Mouse (Mus musculus) C2C12 (cell line): ENCODE results near the gene Armc10. TPM values are rescaled to one million over a fixed set of nuclear protein-coding genes. Genes with fewer than 3 reads are reported as not detected.
"Not testable (repeated sequence)": the region's sequence is repeated elsewhere in the genome, so short reads cannot be mapped to it uniquely, and the experiment has no call there.

Experiments used
- H3K27me3 ChIP-seq: one replicate; pipeline ENCODE4 v1.6.1; 2011; ENCODE audit not compliant: control insufficient read depth, insufficient read depth, insufficient read length
- H3K36me3 ChIP-seq: one replicate; pipeline ENCODE4 v1.6.1; 2011; ENCODE audit not compliant: control insufficient read depth, insufficient read depth
- H3K4me3 ChIP-seq: one replicate; pipeline ENCODE4 v1.5.1; 2011; ENCODE audit warnings: mild to moderate bottlenecking, control low read depth; ENCODE audit not compliant: poor library complexity, insufficient read depth, severe bottlenecking
- H3K79me2 ChIP-seq: one replicate; pipeline ENCODE4 v1.6.1; 2011; ENCODE audit not compliant: control insufficient read depth, insufficient read depth
- H3K79me3 ChIP-seq: one replicate; pipeline ENCODE4 v1.6.1; 2011; ENCODE audit warnings: low read depth, control low read depth
- H3ac ChIP-seq: one replicate; pipeline ENCODE3; 2011; ENCODE audit warnings: low read depth; ENCODE audit not compliant: control insufficient read depth, insufficient read length
- CEBPB ChIP-seq: IDR thresholded peaks from one replicate; pipeline ENCODE4 v1.6.1; 2011; ENCODE audit warnings: low read depth, mild to moderate bottlenecking, control low read depth, moderate library complexity
- CTCF ChIP-seq: IDR thresholded peaks from one replicate; pipeline ENCODE4 v1.5.1; 2011; ENCODE audit not compliant: control insufficient read depth, insufficient read depth, insufficient read length
- FOSL1 ChIP-seq: IDR thresholded peaks from one replicate; pipeline ENCODE4 v1.8.0; 2011; ENCODE audit warnings: mild to moderate bottlenecking, low read length; ENCODE audit not compliant: poor library complexity, insufficient read depth, severe bottlenecking
- MAX ChIP-seq: IDR thresholded peaks from one replicate; pipeline ENCODE4 v1.6.1; 2011; ENCODE audit warnings: mild to moderate bottlenecking, control low read depth
- MYOD1 ChIP-seq: IDR thresholded peaks from one replicate; pipeline ENCODE4 v1.6.1; 2011; ENCODE audit warnings: low read depth; ENCODE audit not compliant: control insufficient read depth, insufficient read length
- MYOG ChIP-seq: IDR thresholded peaks from one replicate; pipeline ENCODE4 v1.6.1; 2011; ENCODE audit not compliant: control insufficient read depth, insufficient read length; ENCODE audit errors: extremely low read depth
- USF1 ChIP-seq: IDR thresholded peaks from one replicate; pipeline ENCODE4 v1.6.1; 2011; ENCODE audit warnings: low read depth, mild to moderate bottlenecking, control low read depth, moderate library complexity
- polyA plus RNA-seq: library from polyadenylated mRNA; unstranded; fragments of >200 nt; fragmentation: generic; extraction: Trizol; gene quantifications from one replicate; pipeline ENCODE4 v1.2.1, GENCODE M21; 2012; ENCODE audit warnings: missing spikeins

The Armc10 gene
- polyA plus RNA-seq, 1 experiment = 13.3 TPM

DNA sequence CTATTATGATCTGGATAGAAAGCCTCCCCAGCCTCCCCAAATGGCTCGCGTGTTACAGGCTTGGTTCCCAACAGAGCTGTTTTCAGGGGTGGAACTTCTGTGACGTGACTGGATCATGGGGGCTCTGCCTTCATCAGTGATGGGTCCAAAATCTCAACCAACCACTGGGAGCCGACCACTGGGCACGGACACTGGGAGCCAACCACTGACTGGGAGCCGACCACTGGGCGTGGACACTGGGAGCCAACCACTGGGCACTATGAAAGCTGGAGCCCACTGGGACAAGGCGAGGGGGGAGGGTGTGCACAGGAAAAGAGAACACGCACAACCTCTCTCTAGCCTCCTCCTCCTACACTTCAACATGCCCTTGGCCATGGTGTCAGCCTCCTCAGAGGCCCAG is 38.2 kb downstream of the Armc10 start:
- Histone ChIP-seq H3K36me3 (no peaks in the 10 kb centered on the region), H3ac (no peak overlapping the region), H3K79me2 (no peaks in the 10 kb centered on the region), H3K4me3 (no peak overlapping the region), H3K27me3 (no peaks in the 10 kb centered on the region), H3K79me3 (no peaks in the 10 kb centered on the region)
- TF ChIP-seq MYOD1 = no peak
- no peak for TF ChIP-seq CTCF
- TF ChIP-seq CEBPB = no peak
- TF ChIP-seq FOSL1 = no peak
- no peak for TF ChIP-seq USF1
- no peak for TF ChIP-seq MYOG
- TF ChIP-seq MAX = no peak

DNA sequence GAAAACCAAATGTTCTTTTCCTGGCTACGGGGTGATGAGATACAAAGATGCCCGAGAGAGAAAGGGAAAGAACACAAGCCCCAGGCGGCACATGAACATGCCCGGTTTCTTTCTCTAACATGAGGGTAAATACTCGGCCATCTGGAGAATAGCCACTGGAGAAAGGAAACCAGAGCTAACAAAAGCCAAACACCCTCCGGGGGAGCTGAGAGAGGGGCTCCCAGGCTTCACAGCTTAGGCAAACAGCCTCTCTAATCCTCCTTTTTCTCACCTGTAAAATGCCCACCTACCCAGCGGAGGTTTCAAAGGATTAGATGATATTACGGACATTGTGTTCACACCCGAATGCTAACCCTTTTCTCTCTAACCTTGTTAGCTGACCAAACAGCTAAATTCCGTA is 39.4 kb downstream of the Armc10 start:
- TF ChIP-seq MYOG (no peak), USF1 (no peak), CTCF (no peak), MYOD1 (no peak)
- Histone ChIP-seq H3K27me3 (no peaks in the 10 kb centered on the region), H3ac (no peak overlapping the region), H3K79me3 (no peaks in the 10 kb centered on the region), H3K36me3 (no peaks in the 10 kb centered on the region), H3K79me2 (no peaks in the 10 kb centered on the region), H3K4me3 (no peak overlapping the region)

GRCm38 (mm10) chr5:21687042-21687441 is 41.4 kb downstream of the Armc10 start:
- Histone ChIP-seq H3ac (no peak overlapping the region), H3K27me3 (no peaks in the 10 kb centered on the region), H3K36me3 (no peaks in the 10 kb centered on the region), H3K79me2 (no peaks in the 10 kb centered on the region), H3K79me3 (no peaks in the 10 kb centered on the region), H3K4me3 (no peak overlapping the region)
- TF ChIP-seq CTCF = no peak
- TF ChIP-seq MYOD1 = no peak
- TF ChIP-seq MAX = no peak
- TF ChIP-seq FOSL1 = no peak
- TF ChIP-seq USF1 = no peak
- no peak for TF ChIP-seq MYOG
- no peak for TF ChIP-seq CEBPB

DNA sequence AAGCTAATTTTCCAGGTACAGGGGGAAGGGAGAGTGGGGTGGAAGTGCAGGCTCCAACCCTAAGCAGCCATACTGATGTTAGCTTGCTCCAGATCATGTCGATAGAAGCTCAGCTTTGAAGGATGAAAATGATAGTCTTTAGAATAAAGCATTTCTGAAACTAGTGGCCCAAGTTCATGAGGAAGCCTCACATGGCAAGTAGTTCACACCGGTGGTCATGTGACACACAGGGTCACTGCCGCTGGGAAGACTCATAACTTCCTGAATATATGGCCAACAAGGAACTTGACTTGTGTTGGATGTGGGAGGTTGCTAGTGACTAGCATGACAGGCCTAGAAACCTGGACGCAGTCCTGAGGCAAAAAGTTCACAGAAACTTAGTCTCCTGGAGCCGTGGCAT is 46.6 kb downstream of the Armc10 start:
- no peaks in the 10 kb centered on the region for H3K79me3 ChIP-seq
- no peak overlapping the region for H3ac ChIP-seq
- TF ChIP-seq USF1 (no peak), FOSL1 (no peak), MYOG (no peak), CTCF (no peak), CEBPB (no peak), MYOD1 (no peak), MAX (no peak)
- H3K27me3 ChIP-seq = no peaks in the 10 kb centered on the region
- no peak overlapping the region for H3K4me3 ChIP-seq
- no peaks in the 10 kb centered on the region for H3K79me2 ChIP-seq
- no peaks in the 10 kb centered on the region for H3K36me3 ChIP-seq

GRCm38 (mm10) chr5:21693372-21693870 is 47.8 kb downstream of the Armc10 start:
- Histone ChIP-seq H3K27me3 (no peaks in the 10 kb centered on the region), H3K4me3 (no peak overlapping the region), H3ac (no peak overlapping the region), H3K79me3 (no peaks in the 10 kb centered on the region), H3K36me3 (no peaks in the 10 kb centered on the region), H3K79me2 (no peaks in the 10 kb centered on the region)
- TF ChIP-seq CEBPB = no peak
- no peak for TF ChIP-seq MYOG
- TF ChIP-seq USF1 = no peak
- no peak for TF ChIP-seq MAX
- TF ChIP-seq MYOD1 = no peak
- TF ChIP-seq FOSL1 = no peak
- TF ChIP-seq CTCF = no peak

DNA sequence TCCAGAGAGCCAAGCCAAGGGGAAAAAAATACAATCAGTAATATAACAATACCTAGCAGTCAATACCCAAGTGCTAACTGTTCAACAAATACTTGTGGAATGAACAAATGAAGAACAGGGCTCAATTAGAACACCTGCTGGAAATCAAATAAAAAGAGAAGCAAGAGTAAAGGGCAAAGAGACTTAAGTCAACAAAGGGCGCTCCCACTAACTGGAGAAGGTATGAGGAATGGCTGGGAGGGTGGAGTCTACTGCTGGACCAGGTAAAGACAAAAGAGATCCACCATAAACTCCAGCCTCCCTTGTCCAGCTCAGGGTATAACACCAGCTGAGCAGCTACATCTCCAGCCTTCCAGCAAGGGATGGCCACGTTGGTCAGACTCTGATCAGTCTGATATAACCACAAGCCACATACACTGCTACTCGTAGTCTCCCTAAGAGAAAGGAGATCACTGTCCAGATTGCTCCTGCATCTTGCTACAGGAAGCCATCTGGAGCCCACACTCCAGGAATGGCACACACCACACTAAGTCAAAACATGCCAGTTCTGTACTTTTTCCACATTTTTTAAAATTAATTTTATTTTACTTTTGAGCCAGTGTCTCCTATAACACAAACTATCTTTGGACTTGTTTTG is 49.4 kb downstream of the Armc10 start:
- Histone ChIP-seq H3K79me2 (no peaks in the 10 kb centered on the region), H3K4me3 (no peak overlapping the region), H3K27me3 (no peaks in the 10 kb centered on the region), H3K79me3 (no peaks in the 10 kb centered on the region), H3ac (no peak overlapping the region), H3K36me3 (no peaks in the 10 kb centered on the region)
- TF ChIP-seq USF1 (no peak), CEBPB (no peak), MYOG (no peak), MAX (no peak), FOSL1 (no peak), MYOD1 (no peak), CTCF (no peak)

DNA sequence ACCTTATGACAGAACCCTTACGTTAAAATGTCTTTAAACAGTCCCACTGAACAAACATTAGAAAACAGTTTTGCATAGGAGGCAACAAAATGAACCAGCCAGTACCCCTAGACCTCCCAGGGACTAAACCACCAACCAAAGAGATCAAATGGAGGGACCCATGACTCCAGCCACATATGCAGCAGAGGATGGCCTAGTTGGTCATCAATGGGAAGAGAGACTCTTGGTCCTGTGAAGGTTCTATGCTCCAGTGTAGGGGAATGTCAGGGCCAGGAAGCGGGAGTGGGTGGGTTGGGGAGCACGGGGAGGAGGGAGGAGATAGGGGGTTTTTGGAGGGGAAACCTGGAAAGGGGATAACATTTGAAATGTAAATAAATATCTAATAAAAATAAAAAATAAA is 53.9 kb downstream of the Armc10 start:
- not testable (repeated sequence) for H3K79me2 ChIP-seq, H3K36me3 ChIP-seq, H3K27me3 ChIP-seq, H3K4me3 ChIP-seq, H3ac ChIP-seq, H3K79me3 ChIP-seq
